Mouse (Mus musculus) hindbrain, postnatal 0 days (tissue): Measurements from ENCODE around the gene Kirrel3. TPM values are rescaled to one million over a fixed set of nuclear protein-coding genes. Genes with fewer than 3 reads are reported as not detected.

ENCODE experiments used
- ATAC-seq: fragments of 200-750 bp; cut with Nextera tagmentation; 2 replicates; pipeline ENCODE4 v1.8.0; 2017; ENCODE audit warnings: mild to moderate bottlenecking, moderate TSS enrichment, moderate library complexity
- DNase-seq: peaks from one replicate; pipeline ENCODE4 v3.0.0-alpha.2; 2015; ENCODE audit warnings: low spot score
- H3K27ac ChIP-seq: fragments of 300-500 bp; sonication (generic); 2 replicates; pipeline ENCODE4 v1.5.1; 2014; ENCODE audit warnings: mild to moderate bottlenecking
- H3K27me3 ChIP-seq: fragments of 300-500 bp; sonication (generic); 2 replicates; pipeline ENCODE4 v1.6.1; 2014; ENCODE audit warnings: low read length, mixed read lengths; ENCODE audit not compliant: insufficient read depth
- H3K36me3 ChIP-seq: fragments of 300-500 bp; sonication (generic); 2 replicates; pipeline ENCODE4 v1.6.1; 2014; ENCODE audit warnings: low read length, mixed read lengths; ENCODE audit not compliant: insufficient read depth
- H3K4me1 ChIP-seq: fragments of 300-500 bp; sonication (generic); 2 replicates; pipeline ENCODE4 v1.6.1; 2014; ENCODE audit warnings: antibody characterized with exemption, low read length, mixed read lengths; ENCODE audit not compliant: insufficient read depth
- H3K4me2 ChIP-seq: fragments of 300-500 bp; sonication (generic); 2 replicates; pipeline ENCODE4 v1.6.1; 2014; ENCODE audit warnings: low read depth, mild to moderate bottlenecking, low read length, moderate library complexity, mixed read lengths
- H3K4me3 ChIP-seq: fragments of 300-500 bp; sonication (generic); 2 replicates; pipeline ENCODE4 v1.5.1; 2014; ENCODE audit warnings: low read length
- H3K9ac ChIP-seq: fragments of 300-500 bp; sonication (generic); replicated peaks from 2 replicates; pipeline ENCODE4 v1.6.1; 2014; ENCODE audit warnings: mild to moderate bottlenecking, low read length, moderate library complexity, mixed read lengths
- H3K9me3 ChIP-seq: fragments of 300-500 bp; sonication (generic); 2 replicates; pipeline ENCODE4 v1.6.1; 2016; ENCODE audit warnings: low read length, mixed read lengths
- CTCF ChIP-seq: IDR thresholded peaks from 2 replicates; pipeline ENCODE4 v1.5.1; 2016; ENCODE audit warnings: antibody characterized with exemption, control low read depth, low read depth
- WGBS: fragments of 180-500 bp; shearing (Covaris S2); extraction: QIAGEN DNeasy Blood & Tissue Kit; methylation state at CpG from one replicate; pipeline ENCODE4 v1.1.7; 2014; 5-methylcytosine and 5-hydroxymethylcytosine counted together
- polyA plus RNA-seq: library from polyadenylated mRNA; unstranded; fragments of >200 nt; fragmentation: Nextera tagmentation; extraction: Ambion mirVana; gene quantifications from 2 replicates; pipeline ENCODE4 v1.2.1, GENCODE M21; 2015
- total RNA-seq: library from RNA; depleted of rRNA; stranded (reverse); fragments of >200 nt; gene quantifications from 2 replicates; pipeline ENCODE4 v1.2.3, GENCODE M21; 2014

Gene Kirrel3
- total and polyA plus RNA-seq, 2 experiments from 2014 or later: 40.6 to 44.9 TPM

- Histone ChIP-seq H3K4me1 (no peaks in the 10 kb centered on the region), H3K4me3 (no peak overlapping the region), H3K36me3 (no peaks in the 10 kb centered on the region), H3K9ac (no peak overlapping the region), H3K27ac (no peak overlapping the region), H3K4me2 (no peak overlapping the region), H3K27me3 (no peaks in the 10 kb centered on the region), H3K9me3 (no peaks in the 10 kb centered on the region)
- 63% methylated on average over 3 of the region's 3 CpGs for WGBS
- ATAC-seq: no peak
- DNase-seq: no peak
- no peak for TF ChIP-seq CTCF
Measured at GRCm38 (mm10) chr9:34689375-34689774, 203.7 kb downstream of the Kirrel3 start.

GRCm38 (mm10) chr9:34695646-34696045, 210.0 kb downstream of the Kirrel3 start:
- Histone ChIP-seq H3K4me1 (no peaks in the 10 kb centered on the region), H3K9me3 (no peaks in the 10 kb centered on the region), H3K27me3 (no peaks in the 10 kb centered on the region), H3K36me3 (no peaks in the 10 kb centered on the region), H3K9ac (no peak overlapping the region), H3K4me3 (no peak overlapping the region), H3K4me2 (no peak overlapping the region), H3K27ac (no peak overlapping the region)
- TF ChIP-seq CTCF: no peak
- ATAC-seq (peak; percentile 27; the same call in 1 of the 2 replicates), DNase-seq (no peak)
- 56% methylated on average over 5 of the region's 5 CpGs for WGBS

GRCm38 (mm10) chr9:34703547-34704300, 218.0 kb downstream of the Kirrel3 start:
- DNase-seq (peak; percentile 21), ATAC-seq (peak; percentile 59; the same call in 1 of the 2 replicates)
- WGBS: 61% methylated on average over 12 of the region's 12 CpGs
- H3K9ac ChIP-seq: no peak overlapping the region
- no peaks in the 10 kb centered on the region for H3K27me3 ChIP-seq
- H3K27ac ChIP-seq: no peak overlapping the region
- no peaks in the 10 kb centered on the region for H3K36me3 ChIP-seq
- no peak for TF ChIP-seq CTCF
- no peaks in the 10 kb centered on the region for H3K4me1 ChIP-seq
- H3K4me2 ChIP-seq: no peak overlapping the region
- no peaks in the 10 kb centered on the region for H3K9me3 ChIP-seq
- no peak overlapping the region for H3K4me3 ChIP-seq

- ATAC-seq (no peak), DNase-seq (no peak)
- H3K27me3 ChIP-seq: no peaks in the 10 kb centered on the region
- no peaks in the 10 kb centered on the region for H3K4me1 ChIP-seq
- H3K4me3 ChIP-seq: no peak overlapping the region
- H3K4me2 ChIP-seq: no peak overlapping the region
- H3K36me3 ChIP-seq: no peaks in the 10 kb centered on the region
- H3K27ac ChIP-seq: no peak overlapping the region
- H3K9me3 ChIP-seq: no peaks in the 10 kb centered on the region
- WGBS: 76% methylated on average over 2 of the region's 2 CpGs
- no peak for TF ChIP-seq CTCF
- H3K9ac ChIP-seq: no peak overlapping the region
Measured at GRCm38 (mm10) chr9:34704357-34704756, 218.7 kb downstream of the Kirrel3 start.

GRCm38 (mm10) chr9:34706350-34706873, 220.7 kb downstream of the Kirrel3 start:
- TF ChIP-seq CTCF: no peak
- Histone ChIP-seq H3K4me1 (no peaks in the 10 kb centered on the region), H3K27me3 (no peaks in the 10 kb centered on the region), H3K27ac (no peak overlapping the region), H3K36me3 (no peaks in the 10 kb centered on the region), H3K4me2 (no peak overlapping the region), H3K4me3 (no peak overlapping the region), H3K9me3 (no peaks in the 10 kb centered on the region), H3K9ac (no peak overlapping the region)
- WGBS: 40% methylated on average over 4 of the region's 4 CpGs
- DNase-seq: no peak
- ATAC-seq: no peak

DNA sequence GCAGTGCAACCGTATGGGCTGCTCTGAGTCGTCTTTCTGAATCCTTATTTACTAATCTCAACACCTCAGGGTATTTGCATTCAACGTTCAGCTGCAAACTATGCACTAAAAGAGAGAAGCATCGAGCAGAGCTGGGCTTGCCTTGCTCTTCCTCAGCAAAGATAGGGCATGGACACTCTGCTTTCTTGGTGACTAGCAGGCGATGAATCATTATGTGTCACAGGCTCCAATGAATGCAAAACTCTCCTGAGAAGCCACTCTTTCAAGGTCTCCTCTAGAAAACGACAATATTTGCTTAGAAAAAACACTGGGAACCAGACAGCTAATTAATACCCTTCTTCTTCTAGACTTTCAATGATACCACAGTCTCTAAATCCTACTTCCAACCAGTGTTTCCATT, 223.0 kb downstream of the Kirrel3 start:
- Histone ChIP-seq H3K9ac (no peak overlapping the region), H3K4me3 (no peak overlapping the region), H3K27ac (no peak overlapping the region), H3K9me3 (no peaks in the 10 kb centered on the region), H3K4me1 (peaks cover 3% of the 10 kb centered on the region; the same call in 1 of the 2 replicates), H3K36me3 (no peaks in the 10 kb centered on the region), H3K27me3 (no peaks in the 10 kb centered on the region), H3K4me2 (no peak overlapping the region)
- no peak for DNase-seq
- no peak for TF ChIP-seq CTCF
- 80% methylated on average over 6 of the region's 6 CpGs for WGBS
- no peak for ATAC-seq

DNA sequence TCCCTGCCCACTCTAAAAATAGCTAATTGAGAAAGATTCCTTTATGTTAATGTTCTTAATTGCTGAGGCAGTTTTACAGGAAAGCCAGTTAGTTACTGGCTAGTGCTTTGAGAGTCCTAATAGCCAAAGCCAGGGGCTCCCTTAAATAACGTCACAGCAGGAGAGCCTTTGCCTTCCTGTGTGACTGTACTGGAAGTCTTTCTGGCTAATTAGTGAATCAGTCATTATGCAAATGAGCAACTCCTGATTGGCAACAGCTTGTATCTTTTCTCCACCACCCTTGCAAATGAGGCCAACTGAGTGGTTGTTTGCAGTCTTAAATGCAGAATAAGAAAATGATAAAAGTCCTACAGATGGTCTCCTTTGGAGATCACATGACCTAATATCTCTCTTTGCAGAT, 226.3 kb downstream of the Kirrel3 start:
- DNase-seq (peak; percentile 47), ATAC-seq (no peak)
- Histone ChIP-seq H3K4me1 (peaks cover 5% of the 10 kb centered on the region; the same call in 1 of the 2 replicates), H3K36me3 (no peaks in the 10 kb centered on the region), H3K4me2 (no peak overlapping the region), H3K9me3 (no peaks in the 10 kb centered on the region), H3K4me3 (no peak overlapping the region), H3K27ac (no peak overlapping the region), H3K9ac (no peak overlapping the region), H3K27me3 (no peaks in the 10 kb centered on the region)
- 10% methylated on average over 1 of the region's 1 CpGs for WGBS
- no peak for TF ChIP-seq CTCF
